Mouse (Mus musculus) mouse trophoblast stem cell (cell line): ENCODE measurements around the gene Ggt7.
"Not testable (repeated sequence)": the region's sequence is repeated elsewhere in the genome, so short reads cannot be mapped to it uniquely, and the experiment has no call there.

ENCODE experiments used
- in situ Hi-C, 2 experiments: fragments of 300-500 bp; cut with MseI, MboI; formaldehyde crosslinking; loops; 2 replicates in 1 of 2; 3 replicates in 1 of 2; pipeline ENCODE4 v1.15.1; 2025

The Ggt7 gene

DNA sequence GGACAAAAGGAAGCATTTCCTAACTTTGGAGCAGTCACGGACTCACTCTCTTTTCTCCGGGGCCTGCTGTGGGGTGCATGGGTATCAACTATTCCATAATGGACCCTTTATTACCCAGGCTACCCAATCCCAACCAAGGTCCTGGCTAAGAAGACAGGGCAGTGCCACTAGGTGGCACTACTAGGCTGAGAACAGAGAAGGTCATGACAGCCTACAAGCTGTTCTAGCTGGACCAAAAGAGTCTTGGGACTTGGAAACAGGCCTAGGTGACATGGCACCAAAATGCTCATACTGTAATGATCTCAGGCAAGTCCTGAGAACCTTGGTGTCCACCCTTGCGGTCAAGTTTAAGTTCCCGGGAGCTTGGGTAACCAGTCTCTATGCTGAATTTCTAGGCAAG is 5.6 kb downstream of the Ggt7 start:
- in situ Hi-C loops: loop anchor here in 1 of 2 experiments (5.0 kb wide), 1 partner anchor 110 kb away; no protein-coding TSS in a partner anchor

DNA sequence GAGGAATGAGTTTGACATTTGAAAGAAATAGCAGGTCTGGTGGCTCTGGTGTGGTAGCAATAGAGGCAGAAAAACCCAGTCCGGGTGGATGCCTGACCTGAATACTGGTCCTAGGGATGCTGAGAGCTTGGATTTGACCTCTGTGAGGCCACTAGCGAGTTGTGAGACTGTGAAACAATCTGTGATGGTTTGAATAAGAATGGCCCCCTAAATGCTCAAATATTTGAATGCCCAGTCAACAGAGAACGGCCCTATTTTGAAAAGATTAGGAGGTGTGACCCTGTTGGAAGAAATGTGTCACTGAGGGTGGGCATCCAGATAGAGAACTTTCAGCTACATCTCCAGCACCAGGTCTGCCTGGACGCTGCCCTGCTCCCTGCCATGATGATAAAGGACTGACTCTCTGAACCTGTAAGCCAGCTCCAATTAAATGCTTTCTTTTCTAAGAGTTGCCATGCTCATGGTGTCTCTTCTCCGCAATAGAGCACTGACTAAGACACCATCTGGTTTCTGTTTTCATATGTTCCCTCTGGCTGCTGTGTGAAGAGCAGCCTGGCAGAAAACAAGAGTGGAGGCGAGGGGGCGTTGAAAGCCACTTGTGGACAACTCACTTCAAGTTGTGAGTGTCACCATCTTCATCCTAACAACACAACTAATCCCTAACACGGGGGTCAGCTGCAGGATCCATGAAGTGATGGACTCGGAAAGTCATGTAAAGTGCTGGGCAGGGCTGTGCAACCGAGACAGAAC is 10.1 kb downstream of the Ggt7 start:
- in situ Hi-C loops: no loop called here

DNA sequence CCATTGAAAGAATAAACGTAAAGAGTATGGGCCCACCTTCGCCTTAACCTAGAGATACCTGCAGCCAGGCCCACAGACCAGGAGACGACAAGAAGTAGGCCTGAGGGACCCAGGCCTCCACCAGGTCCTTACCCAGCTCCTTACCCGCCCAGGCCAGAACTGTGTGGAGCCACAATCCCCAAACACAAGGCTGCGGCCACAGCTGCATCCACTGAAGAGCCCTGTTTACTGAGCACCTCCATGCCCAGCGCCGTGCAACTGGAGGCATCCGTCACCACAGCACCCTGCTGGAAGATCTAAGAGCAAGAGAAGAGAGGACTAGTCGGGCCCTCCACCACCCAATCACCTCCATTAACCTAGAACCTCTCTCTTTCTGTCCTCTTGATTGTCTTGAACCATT is 12.2 kb downstream of the Ggt7 start:
- in situ Hi-C loops: no loop called here

DNA sequence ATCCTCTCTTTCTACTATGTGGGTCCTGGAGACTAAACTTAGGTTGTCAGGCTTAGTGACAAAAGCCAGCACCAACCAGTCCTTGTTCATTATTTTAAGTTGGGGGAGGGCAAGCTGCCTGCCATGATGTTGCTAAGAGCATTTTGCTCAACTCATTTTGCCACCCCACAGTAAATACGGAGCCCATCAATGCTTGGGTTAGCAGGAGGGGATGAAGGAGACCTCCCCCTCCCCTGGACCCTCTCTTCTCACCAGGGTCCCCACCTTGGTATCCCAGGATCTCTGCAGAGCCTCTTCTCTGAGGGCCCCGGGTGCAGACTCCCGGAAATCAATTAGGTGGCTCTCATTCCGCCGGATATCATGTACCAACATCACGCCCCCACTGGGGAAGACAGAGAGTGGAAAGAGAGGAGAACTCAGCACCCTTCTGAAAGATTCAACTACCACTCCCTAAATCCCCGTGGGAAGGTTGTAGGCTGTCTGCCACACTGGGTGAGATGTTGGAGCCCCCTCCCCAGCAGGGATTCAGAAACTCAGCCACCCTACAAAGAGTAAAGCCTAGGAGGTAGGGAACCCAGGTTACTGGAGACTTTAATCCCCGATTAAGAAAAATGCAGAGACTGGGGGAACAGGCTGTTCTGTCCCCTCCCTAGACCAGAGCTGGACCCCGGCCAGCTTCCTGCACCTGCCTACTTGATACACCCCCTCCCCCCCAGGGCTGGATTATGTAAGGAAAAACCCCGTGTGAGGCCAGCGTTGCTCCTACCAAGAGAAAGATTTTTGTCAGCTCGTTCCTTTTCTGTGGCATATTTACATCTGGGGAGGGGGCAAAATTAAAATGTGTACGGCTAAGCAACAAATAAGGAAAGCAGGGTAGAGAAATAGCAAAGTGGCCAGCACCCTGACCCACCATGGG is 13.3 kb downstream of the Ggt7 start:
- in situ Hi-C loops: no loop called here

DNA sequence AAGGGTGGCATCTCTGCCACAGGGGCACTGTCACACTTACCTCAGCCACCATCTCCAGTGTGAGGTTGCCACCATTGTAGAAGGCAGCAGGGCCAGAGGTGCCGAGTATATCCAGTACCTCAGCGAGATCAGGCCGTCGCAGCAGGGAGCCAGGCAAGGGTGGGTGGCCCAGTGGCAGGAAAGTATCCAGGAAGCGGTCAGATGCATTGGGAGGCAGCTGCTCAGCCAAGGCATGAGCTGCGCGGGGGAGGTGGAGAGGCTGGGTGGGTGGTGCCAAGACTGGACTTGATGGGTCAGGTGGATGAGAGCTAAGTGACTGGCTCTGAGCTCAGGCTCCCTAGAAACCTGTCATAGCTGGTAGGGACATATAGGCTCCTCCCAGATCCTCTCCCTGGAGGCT is 15.4 kb downstream of the Ggt7 start:
- in situ Hi-C loops: no loop called here

DNA sequence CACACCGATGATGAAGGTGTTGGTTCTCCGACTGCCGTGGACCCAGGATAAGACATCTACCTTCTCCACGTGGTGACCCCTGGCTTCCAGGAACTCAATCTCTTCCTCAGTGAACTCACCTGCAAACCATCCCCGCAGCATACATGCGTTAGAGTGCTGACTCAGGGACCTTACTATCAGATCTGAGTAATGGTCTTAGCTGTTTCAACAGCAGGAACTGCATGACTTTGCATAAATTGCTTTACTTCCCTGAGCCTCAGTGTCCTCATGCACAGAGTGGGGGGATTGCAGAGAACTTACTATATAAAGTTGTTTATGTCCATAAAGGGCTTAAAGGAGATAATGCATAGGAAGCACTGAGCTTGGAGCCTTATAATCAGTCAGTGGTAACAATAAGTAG is 27.0 kb downstream of the Ggt7 start:
- in situ Hi-C loops: no loop called here

DNA sequence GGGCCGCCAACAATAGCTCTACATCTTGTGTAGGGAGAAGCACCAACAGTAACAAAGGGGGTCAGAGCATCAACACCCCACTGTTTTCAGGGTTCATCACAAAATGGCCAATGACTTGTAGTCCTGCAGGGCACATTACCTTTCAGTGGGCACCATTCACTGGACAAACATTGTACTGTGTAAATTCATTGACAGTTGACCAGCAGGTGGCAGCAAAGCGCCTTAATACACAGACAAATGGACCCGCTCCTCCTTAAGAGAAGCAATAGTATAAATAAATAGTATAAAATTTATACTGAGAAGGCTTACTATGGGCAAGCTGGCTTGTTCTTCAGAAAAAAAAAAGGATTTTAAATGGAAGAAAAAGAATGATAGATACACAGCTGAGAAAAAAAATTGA is 36.0 kb downstream of the Ggt7 start:
- in situ Hi-C loops: no loop called here

DNA sequence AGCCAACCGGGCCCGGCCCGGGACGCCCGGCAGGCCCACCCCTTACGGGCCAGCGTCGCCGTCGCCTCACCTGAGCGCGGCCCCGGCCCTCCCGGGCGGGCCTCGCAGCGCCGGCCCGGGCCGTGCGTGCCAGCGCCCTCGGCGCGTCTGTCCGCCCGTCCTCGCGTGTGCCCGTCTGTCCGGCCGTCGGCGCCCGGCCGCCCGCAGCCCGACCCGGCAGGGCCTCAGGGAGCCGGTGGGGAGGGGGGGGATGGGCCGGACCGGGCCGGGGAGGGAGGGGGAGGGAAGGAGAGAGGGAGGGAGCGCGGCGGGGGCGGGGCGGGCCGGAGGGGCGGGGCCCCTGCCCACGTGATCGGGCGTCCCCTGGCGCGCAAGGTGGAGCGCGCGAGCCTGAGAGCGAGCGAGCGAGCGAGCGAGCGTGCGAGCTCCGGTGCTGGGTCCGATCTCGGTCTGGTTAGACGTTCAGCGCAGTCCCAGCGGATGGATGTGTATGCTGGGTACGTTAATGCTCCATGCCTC is 44.4 kb downstream of the Ggt7 start, which contains the start of gene Ncoa6:
Gene Ncoa6, minus strand, starts transcription at position 325 of the 519 bp plus-strand sequence.
- in situ Hi-C loops: no loop called here

DNA sequence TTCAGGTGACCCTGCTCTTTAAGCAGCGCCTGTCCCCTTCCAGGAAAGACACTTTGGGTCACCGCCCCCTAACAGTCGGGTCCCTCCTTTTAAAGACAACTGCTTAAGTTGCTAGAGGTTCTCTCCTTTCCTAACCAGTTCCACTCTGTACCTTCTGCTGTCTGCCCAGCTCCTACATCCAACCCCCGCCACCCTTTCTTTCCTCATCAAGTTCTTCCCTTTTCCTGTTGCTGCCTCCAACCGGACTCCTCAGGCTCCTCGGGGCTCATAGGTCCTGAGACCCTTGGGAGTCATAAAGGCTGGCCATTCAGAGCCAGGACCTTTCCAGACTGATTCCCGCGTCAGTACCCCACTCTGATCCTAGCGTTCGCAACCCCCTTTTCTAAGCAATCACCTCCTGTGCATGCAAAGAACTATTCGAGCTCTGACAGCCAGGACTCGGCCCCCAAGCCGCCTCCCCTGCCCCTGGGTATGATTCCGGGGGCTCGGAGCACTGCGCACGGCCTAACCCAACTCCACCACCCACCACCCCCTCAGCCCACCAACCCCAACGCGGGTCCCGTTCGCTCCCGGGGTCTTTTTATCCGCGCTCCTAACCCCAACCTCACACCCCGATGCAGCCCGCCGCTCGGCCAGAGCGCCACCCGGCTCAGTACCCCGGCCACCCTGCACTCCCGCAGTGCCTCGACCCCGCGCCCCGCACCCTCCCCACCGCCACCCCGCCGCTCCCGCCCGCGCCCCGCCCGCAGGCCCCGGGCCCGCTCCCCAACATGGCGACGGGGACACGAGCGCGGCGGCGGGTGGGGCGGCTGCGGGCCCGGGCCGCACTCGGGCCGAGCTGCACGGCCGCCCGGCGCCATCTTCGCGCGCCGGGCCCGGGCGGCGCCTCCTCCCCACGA is 45.1 kb downstream of the Ggt7 start:
- in situ Hi-C loops: no loop called here

DNA sequence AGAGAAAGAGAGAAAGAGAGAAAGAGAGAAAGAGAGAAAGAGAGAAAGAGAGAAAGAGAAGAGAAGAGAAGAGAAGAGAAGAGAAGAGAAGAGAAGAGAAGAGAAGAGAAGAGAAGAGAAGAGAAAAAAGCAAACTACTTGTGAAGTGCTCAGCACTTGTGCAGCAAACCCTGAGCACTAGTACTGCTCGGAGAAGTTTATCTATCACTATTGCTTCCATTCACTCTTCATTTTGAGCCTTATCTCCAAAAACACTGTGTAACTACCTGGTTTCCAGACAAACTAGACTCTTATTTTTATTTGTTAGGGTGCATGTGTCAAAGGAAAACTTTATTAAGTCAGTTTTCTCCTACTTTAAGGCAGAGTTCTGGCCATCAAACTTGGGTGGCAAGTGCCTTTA is 51.2 kb downstream of the Ggt7 start:
- in situ Hi-C loops: no loop called here

DNA sequence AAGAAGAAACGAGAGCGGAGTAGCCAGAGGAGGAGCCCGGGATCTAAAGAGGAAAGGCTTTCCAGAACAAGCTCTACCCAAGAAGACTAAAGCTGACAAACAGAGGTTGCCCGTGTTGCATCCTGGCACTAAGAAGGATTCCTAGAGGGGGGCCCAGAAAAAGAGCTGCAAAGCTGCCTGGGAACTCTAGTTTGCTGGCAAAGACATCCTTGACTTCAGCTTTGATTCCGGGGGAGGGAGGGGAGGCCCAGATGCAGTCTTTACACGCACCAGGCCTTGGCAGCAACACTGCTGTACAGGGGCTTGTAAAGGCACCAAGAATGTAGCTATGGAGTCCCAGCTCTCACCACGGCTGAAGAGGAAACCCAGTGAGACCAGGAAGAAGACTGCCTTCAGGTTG is 64.4 kb downstream of the Ggt7 start:
- in situ Hi-C loops: no loop called here

DNA sequence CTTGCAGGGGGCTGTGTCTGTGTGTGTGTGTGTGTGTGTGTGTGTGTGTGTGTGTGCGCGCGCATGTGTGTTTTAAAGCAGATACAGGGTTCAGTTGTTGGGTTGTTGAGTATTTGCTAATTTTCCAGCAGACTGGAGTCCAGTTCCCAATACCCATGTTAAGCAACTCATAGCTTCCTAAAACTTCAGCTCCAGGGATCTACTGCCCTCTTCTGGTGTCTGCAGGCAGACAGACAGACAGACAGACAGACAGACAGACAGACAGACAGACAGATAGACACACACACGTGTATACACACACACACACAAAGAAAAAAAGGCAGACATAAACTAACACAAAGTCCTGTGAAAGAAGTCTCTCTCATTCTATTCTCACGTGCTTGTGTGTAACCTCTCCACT is 66.8 kb downstream of the Ggt7 start:
- in situ Hi-C loops: no loop called here

DNA sequence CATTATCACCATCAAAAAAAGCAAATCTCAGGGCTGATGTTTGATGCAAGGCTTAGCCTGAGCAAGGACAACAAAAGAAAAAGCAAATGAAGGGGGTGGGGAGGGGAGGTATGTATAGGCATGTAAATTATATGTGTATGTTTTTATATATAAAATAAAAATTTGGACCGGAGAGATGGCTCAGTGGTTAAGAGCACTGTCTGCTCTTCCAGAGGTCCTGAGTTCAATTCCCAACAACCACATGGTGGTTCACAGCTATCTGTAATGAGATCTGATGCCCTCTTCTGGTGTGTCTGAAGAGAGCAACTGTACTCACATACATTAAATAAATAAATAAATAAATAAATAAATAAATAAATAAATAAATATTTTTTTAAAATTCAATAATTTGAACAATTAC is 70.1 kb downstream of the Ggt7 start:
- in situ Hi-C loops: not testable (repeated sequence)

DNA sequence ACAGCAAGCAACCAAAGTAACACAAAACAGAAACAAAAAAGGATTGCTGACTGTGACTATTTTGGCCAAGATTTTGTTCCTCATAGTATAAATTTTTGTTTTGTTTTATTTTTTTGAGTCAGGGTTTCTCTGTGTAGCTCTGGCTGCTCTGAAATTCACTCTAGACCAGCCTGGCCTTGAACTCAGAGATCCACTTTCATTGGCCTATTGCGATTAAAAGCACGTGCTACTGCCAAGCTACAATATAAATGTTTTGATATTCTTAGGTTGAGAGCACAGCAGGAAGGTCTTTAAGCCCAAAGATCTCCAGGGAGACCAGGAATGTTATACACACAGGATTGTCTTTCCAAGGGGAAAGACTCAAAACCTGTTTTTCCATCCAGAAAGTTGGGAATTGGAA is 74.6 kb downstream of the Ggt7 start:
- in situ Hi-C loops: no loop called here

DNA sequence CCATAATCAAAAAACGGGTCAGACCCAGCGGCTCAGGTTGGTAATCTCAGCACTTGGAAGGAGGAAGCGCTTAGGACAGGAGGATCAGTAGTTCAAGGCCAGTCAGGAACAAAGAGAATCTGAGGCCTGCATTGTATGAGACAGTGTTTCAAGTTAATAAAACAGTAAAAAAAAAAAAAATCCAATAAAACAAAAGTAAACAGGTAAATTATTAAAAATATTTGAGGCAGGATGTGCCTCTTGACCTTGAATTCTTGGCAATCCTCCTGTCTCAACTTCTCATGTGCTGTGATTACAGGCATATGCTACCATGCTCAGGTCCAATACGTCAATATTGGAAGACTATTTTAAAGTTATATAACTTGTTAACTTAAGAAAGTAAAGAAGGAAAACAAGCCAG is 75.1 kb downstream of the Ggt7 start:
- in situ Hi-C loops: no loop called here
